Mouse (Mus musculus): ENCODE data around the gene Large1. TPM values are rescaled to one million over a fixed set of nuclear protein-coding genes. Genes with fewer than 3 reads are reported as not detected.
"Not testable (repeated sequence)": the region's sequence is repeated elsewhere in the genome, so short reads cannot be mapped to it uniquely, and the experiment has no call there.

Large1 gene
- polyA plus RNA-seq, 1 experiment, result 42.7 TPM

GRCm38 (mm10) chr8:73336845-73337244 is 16.5 kb downstream of the Large1 start:
- H3K4me1 ChIP-seq (ENCODE audit: control insufficient read depth, insufficient read depth, low read length), result peaks cover 4% of the 10 kb centered on the region; the same call in 1 of the 2 replicates
- no peak overlapping the region for H3K27ac ChIP-seq (ENCODE audit: insufficient read depth, low read length)
- TF ChIP-seq POLR2A (IDR thresholded peaks at IDR 0.05; ENCODE audit: low read depth, low read length), result no peak
- no peak for TF ChIP-seq CTCF (IDR thresholded peaks at IDR 0.05; ENCODE audit: borderline replicate concordance, insufficient read depth, low read length)
- H3K4me3 ChIP-seq (ENCODE audit: insufficient read depth, low read length), result no peak overlapping the region

GRCm38 (mm10) chr8:73329131-73329530 is 24.2 kb downstream of the Large1 start:
- Histone ChIP-seq H3K4me3 (ENCODE audit: insufficient read depth, low read length) (no peak overlapping the region), H3K27ac (ENCODE audit: insufficient read depth, low read length) (no peak overlapping the region), H3K4me1 (ENCODE audit: control insufficient read depth, insufficient read depth, low read length) (peaks cover 6% of the 10 kb centered on the region; the same call in 1 of the 2 replicates)
- TF ChIP-seq POLR2A (IDR thresholded peaks at IDR 0.05; ENCODE audit: low read depth, low read length) (no peak), CTCF (IDR thresholded peaks at IDR 0.05; ENCODE audit: borderline replicate concordance, insufficient read depth, low read length) (no peak)

GRCm38 (mm10) chr8:73328056-73328455 is 25.3 kb downstream of the Large1 start:
- no peak overlapping the region for H3K27ac ChIP-seq (ENCODE audit: insufficient read depth, low read length)
- TF ChIP-seq POLR2A (IDR thresholded peaks at IDR 0.05; ENCODE audit: low read depth, low read length) (no peak), CTCF (IDR thresholded peaks at IDR 0.05; ENCODE audit: borderline replicate concordance, insufficient read depth, low read length) (no peak)
- H3K4me3 ChIP-seq (ENCODE audit: insufficient read depth, low read length), result no peak overlapping the region
- H3K4me1 ChIP-seq (ENCODE audit: control insufficient read depth, insufficient read depth, low read length), result peaks cover 6% of the 10 kb centered on the region; the same call in 1 of the 2 replicates

- no peak overlapping the region for H3K4me3 ChIP-seq (ENCODE audit: insufficient read depth, low read length)
- peaks cover 6% of the 10 kb centered on the region; the same call in 1 of the 2 replicates for H3K4me1 ChIP-seq (ENCODE audit: control insufficient read depth, insufficient read depth, low read length)
- H3K27ac ChIP-seq (ENCODE audit: insufficient read depth, low read length), result no peak overlapping the region
- no peak for TF ChIP-seq CTCF (IDR thresholded peaks at IDR 0.05; ENCODE audit: borderline replicate concordance, insufficient read depth, low read length)
- no peak for TF ChIP-seq POLR2A (IDR thresholded peaks at IDR 0.05; ENCODE audit: low read depth, low read length)
These were observed 28.7 kb downstream of the Large1 start for GRCm38 (mm10) chr8:73324667-73325066.

GRCm38 (mm10) chr8:73323591-73323990 is 29.7 kb downstream of the Large1 start:
- TF ChIP-seq POLR2A (IDR thresholded peaks at IDR 0.05; ENCODE audit: low read depth, low read length) (no peak), CTCF (IDR thresholded peaks at IDR 0.05; ENCODE audit: borderline replicate concordance, insufficient read depth, low read length) (no peak)
- H3K4me3 ChIP-seq (ENCODE audit: insufficient read depth, low read length), result no peak overlapping the region
- no peak overlapping the region for H3K27ac ChIP-seq (ENCODE audit: insufficient read depth, low read length)
- peaks cover 4% of the 10 kb centered on the region; the same call in 1 of the 2 replicates for H3K4me1 ChIP-seq (ENCODE audit: control insufficient read depth, insufficient read depth, low read length)

GRCm38 (mm10) chr8:73319500-73319899 is 33.8 kb downstream of the Large1 start:
- H3K4me1 ChIP-seq (ENCODE audit: control insufficient read depth, insufficient read depth, low read length); H3K4me3 ChIP-seq (ENCODE audit: insufficient read depth, low read length): not testable (repeated sequence)
- H3K27ac ChIP-seq (ENCODE audit: insufficient read depth, low read length), result peak overlapping the region; percentile 51

GRCm38 (mm10) chr8:73313911-73314310 is 39.4 kb downstream of the Large1 start:
- no peak overlapping the region for H3K27ac ChIP-seq (ENCODE audit: insufficient read depth, low read length)
- peaks cover 14% of the 10 kb centered on the region for H3K4me1 ChIP-seq (ENCODE audit: control insufficient read depth, insufficient read depth, low read length)
- TF ChIP-seq POLR2A (IDR thresholded peaks at IDR 0.05; ENCODE audit: low read depth, low read length), result no peak
- TF ChIP-seq CTCF (IDR thresholded peaks at IDR 0.05; ENCODE audit: borderline replicate concordance, insufficient read depth, low read length), result no peak
- H3K4me3 ChIP-seq (ENCODE audit: insufficient read depth, low read length), result no peak overlapping the region

- TF ChIP-seq CTCF (IDR thresholded peaks at IDR 0.05; ENCODE audit: borderline replicate concordance, insufficient read depth, low read length) (no peak), POLR2A (IDR thresholded peaks at IDR 0.05; ENCODE audit: low read depth, low read length) (no peak)
- Histone ChIP-seq H3K4me3 (ENCODE audit: insufficient read depth, low read length) (no peak overlapping the region), H3K27ac (ENCODE audit: insufficient read depth, low read length) (no peak overlapping the region), H3K4me1 (ENCODE audit: control insufficient read depth, insufficient read depth, low read length) (peaks cover 17% of the 10 kb centered on the region)
These were observed 40.4 kb downstream of the Large1 start for GRCm38 (mm10) chr8:73312714-73313607.

- Histone ChIP-seq H3K4me3 (ENCODE audit: insufficient read depth, low read length) (no peak overlapping the region), H3K4me1 (ENCODE audit: control insufficient read depth, insufficient read depth, low read length) (peaks cover 19% of the 10 kb centered on the region), H3K27ac (ENCODE audit: insufficient read depth, low read length) (peak overlapping the region; percentile 95)
- TF ChIP-seq CTCF (IDR thresholded peaks at IDR 0.05; ENCODE audit: borderline replicate concordance, insufficient read depth, low read length) (no peak), POLR2A (IDR thresholded peaks at IDR 0.05; ENCODE audit: low read depth, low read length) (no peak)
These were observed 42.9 kb downstream of the Large1 start for GRCm38 (mm10) chr8:73310471-73310870.

- TF ChIP-seq CTCF (IDR thresholded peaks at IDR 0.05; ENCODE audit: borderline replicate concordance, insufficient read depth, low read length), result no peak
These were observed 43.3 kb downstream of the Large1 start for GRCm38 (mm10) chr8:73310036-73310435.

More at GRCm38 (mm10) chr8:73310036-73310435, 43.3 kb downstream of the Large1 start:
- Histone ChIP-seq H3K4me1 (ENCODE audit: control insufficient read depth, insufficient read depth, low read length) (peaks cover 19% of the 10 kb centered on the region), H3K27ac (ENCODE audit: insufficient read depth, low read length) (peak overlapping the region; percentile 95), H3K4me3 (ENCODE audit: insufficient read depth, low read length) (no peak overlapping the region)
